Mouse (Mus musculus) cortical plate, adult 2 months (tissue): ENCODE data around the gene Foxf1. TPM values are rescaled to one million over a fixed set of nuclear protein-coding genes. Genes with fewer than 3 reads are reported as not detected.

Experiments used
- H3K27ac ChIP-seq: fragments of 200-500 bp; 2 replicates; pipeline ENCODE4 v1.5.1; 2012; ENCODE audit warnings: low read length, control low read depth, inconsistent platforms; ENCODE audit not compliant: insufficient read depth
- H3K4me1 ChIP-seq: fragments of 200-500 bp; 2 replicates; pipeline ENCODE4 v1.6.1; 2011; ENCODE audit warnings: low read length; ENCODE audit not compliant: control insufficient read depth, insufficient read depth
- H3K4me3 ChIP-seq: fragments of 200-500 bp; 2 replicates; pipeline ENCODE4 v1.5.1; 2011; ENCODE audit warnings: mild to moderate bottlenecking, low read length, control low read depth; ENCODE audit not compliant: insufficient read depth
- CTCF ChIP-seq: fragments of 200-500 bp; IDR thresholded peaks from 2 replicates; pipeline ENCODE4 v1.5.1; 2011; ENCODE audit warnings: mild to moderate bottlenecking, control low read depth, low read length; ENCODE audit not compliant: insufficient read depth; ENCODE audit errors: extremely low read depth
- POLR2A ChIP-seq: fragments of 200-500 bp; IDR thresholded peaks from 2 replicates; pipeline ENCODE4 v1.6.1; 2011; ENCODE audit warnings: mild to moderate bottlenecking, low read length, control low read depth; ENCODE audit not compliant: insufficient read depth; ENCODE audit errors: extremely low read depth
- polyA plus RNA-seq: library from polyadenylated mRNA; depleted of rRNA; stranded (reverse); fragments of >200 nt; gene quantifications from 2 replicates; pipeline ENCODE4 v1.2.3, GENCODE M21; 2012; rRNA removed

The Foxf1 gene
- 1.8 and 1.9 TPM in 2 replicates for polyA plus RNA-seq

DNA sequence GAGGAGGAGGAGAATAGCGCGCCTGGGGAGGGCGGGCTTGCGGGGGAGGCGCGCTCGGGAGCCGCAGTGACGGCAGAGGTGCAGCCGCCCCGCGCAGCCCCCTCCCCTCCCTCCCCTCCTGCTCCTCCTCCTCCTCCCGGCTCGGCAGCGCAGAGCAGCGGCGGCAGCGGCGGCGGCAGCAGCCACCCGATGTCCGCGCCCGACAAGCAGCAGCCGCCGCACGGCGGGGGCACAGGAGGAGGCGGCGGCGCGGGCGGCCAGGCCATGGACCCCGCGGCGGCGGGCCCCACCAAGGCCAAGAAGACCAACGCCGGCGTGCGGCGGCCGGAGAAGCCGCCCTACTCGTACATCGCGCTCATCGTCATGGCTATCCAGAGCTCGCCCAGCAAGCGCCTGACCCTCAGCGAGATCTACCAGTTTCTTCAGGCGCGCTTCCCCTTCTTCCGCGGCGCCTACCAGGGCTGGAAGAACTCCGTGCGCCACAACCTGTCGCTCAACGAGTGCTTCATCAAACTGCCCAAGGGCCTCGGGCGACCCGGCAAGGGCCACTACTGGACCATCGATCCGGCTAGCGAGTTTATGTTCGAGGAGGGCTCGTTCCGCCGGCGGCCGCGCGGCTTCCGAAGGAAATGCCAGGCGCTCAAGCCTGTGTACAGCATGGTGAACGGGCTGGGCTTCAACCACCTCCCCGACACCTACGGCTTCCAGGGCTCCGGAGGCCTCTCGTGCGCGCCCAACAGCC is at the start of gene Foxf1:
Gene Foxf1 (plus strand): TSS at position 177 of the 742 bp plus-strand sequence.
- Histone ChIP-seq H3K27ac (peak within 1 kb of the TSS; percentile 45), H3K4me1 (no peaks in the 10 kb centered on the region), H3K4me3 (peak within 1 kb of the TSS; percentile 27; the same call in 1 of the 2 replicates)
- TF ChIP-seq POLR2A (no peak), CTCF (no peak)

DNA sequence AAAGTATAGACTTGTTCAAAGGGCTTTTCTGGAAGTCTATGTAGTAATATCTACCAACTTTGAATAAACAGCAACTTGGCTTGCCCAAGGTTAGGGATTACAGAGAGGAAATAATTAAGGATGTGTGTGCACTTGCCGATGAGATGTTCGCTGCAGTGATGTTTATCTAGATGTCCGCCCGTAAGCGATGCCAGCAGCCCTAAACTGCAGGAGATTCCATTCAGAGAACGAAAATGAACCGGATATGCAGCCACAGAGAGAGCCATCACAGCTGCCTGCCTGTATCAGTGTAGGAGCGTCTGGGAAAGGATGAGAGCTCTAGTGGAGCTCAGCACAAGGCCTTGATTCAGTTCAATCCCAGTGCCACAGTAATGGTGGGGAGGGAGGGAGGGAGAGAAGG is 48.6 kb upstream of the Foxf1 start:
- Histone ChIP-seq H3K4me3 (no peak overlapping the region), H3K27ac (no peak overlapping the region), H3K4me1 (no peaks in the 10 kb centered on the region)
- no peak for TF ChIP-seq POLR2A
- TF ChIP-seq CTCF = no peak

DNA sequence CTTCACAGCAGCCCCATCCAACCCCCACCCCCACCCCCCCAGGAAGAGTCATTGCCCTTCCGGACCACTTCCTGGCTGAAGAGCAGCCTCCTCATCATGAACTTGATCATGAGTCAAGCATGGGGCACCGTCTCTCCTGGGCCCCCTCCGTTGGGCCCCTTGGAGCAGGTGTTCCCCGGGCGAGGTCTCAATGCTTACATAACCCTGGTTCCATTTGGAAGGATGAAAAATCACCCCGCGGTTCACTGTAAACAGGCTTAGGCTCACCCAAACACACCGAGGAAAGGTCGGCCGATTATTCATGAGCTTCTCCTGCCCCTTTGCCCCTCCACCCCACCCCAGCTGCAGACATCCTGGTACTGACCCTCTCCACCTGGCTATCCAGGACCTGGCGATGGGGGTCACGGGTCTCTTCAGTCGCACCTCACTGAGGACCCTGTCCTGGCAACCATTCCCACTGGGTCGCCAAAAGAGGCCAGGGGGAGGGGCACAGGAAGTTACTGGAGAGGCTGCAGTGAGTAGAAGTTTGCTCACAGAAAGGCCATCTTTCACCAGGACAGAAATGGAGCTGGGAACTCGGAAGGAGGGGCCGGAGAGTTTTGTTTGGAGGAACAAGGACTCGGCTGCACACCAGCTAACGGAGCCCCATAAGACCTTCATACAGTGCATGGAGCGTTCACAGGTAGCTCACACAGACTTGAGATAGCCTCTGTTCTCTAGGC is 40.3 kb upstream of the Foxf1 start:
- TF ChIP-seq POLR2A (no peak), CTCF (no peak)
- no peak overlapping the region for H3K27ac ChIP-seq
- no peak overlapping the region for H3K4me3 ChIP-seq
- no peaks in the 10 kb centered on the region for H3K4me1 ChIP-seq

DNA sequence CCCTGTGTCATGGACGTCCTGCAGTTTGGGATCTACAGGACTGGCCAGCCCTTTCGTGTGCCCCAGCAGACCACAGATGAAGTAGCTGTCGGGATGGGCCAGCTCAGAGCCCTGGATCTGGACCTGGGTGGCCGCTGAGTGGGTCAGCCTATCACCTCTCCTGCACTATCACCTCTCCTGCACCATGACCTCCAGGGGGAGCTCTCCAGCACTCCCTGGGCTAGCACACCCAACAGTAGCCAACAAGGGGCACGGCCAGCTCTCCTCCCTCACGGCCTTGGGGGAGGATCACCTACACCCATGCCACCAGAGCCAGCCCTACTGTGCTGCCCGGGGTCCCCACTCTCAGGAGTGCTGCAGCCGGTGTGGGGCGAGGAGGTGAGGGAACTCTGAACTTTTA is 36.7 kb upstream of the Foxf1 start:
- Histone ChIP-seq H3K27ac (no peak overlapping the region), H3K4me3 (no peak overlapping the region), H3K4me1 (no peaks in the 10 kb centered on the region)
- TF ChIP-seq POLR2A (no peak), CTCF (no peak)

DNA sequence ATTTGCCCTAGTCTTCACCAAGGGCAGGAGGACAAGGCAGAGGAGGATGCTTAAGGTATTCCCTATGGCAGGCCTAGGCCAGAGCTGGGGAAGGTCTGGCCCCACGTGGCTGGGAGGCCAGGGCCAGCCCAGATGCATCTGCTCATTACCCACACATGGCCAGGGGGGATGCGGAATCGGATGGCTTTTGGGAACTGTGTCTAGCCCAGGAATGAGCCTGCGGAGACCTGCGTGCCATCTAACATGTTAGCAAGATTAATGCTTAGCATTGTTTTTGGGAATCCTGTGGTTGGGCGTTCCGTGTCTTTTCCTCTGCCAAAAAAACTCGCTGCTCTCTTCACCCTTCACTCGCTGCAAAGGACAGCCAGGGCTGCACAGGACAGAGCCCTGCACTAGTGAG is 26.1 kb upstream of the Foxf1 start:
- H3K4me1 ChIP-seq = no peaks in the 10 kb centered on the region
- no peak overlapping the region for H3K4me3 ChIP-seq
- no peak overlapping the region for H3K27ac ChIP-seq
- TF ChIP-seq POLR2A = no peak
- no peak for TF ChIP-seq CTCF

DNA sequence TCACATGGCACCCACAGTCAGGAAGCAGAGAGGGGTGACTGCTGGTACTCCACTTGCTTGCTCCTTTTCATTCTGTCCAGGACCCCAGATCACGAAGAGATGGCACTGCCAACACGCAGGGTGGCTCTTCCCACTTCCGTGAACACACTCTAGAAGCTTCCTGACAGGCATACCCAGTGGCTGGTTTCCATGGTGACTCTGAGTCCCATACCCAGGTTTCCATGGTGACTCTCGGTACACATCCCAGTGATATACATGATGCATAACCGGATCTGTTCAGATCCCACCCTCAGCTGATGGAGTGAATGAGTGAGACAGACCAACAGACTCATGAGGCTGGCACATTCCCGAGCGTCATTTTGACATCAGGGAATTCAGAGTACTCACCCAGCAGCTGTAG is 25.1 kb upstream of the Foxf1 start:
- H3K27ac ChIP-seq = no peak overlapping the region
- no peaks in the 10 kb centered on the region for H3K4me1 ChIP-seq
- no peak for TF ChIP-seq CTCF
- TF ChIP-seq POLR2A = no peak

DNA sequence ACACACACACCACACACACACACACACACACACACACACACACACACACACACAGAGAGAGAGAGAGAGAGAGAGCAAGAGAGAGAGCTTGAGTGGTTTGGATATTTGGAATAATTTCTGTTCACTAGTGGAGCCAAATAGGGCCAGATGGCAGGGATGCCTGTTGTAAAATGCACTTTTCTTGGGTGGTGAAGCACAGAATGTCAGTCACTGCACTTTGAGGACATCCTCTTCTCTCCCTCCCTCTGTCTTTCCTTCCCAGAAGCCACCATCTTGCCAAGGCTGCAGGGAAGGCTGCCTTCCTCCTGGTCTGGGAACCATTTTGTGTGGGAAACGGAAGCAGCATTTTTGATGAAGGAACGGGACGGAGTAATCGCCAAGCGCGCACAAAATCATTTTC is 21.7 kb upstream of the Foxf1 start:
- Histone ChIP-seq H3K4me1 (no peaks in the 10 kb centered on the region), H3K27ac (no peak overlapping the region), H3K4me3 (no peak overlapping the region)
- TF ChIP-seq POLR2A = no peak
- no peak for TF ChIP-seq CTCF

More for the DNA sequence above, 25.1 kb upstream of the Foxf1 start:
- no peak overlapping the region for H3K4me3 ChIP-seq

DNA sequence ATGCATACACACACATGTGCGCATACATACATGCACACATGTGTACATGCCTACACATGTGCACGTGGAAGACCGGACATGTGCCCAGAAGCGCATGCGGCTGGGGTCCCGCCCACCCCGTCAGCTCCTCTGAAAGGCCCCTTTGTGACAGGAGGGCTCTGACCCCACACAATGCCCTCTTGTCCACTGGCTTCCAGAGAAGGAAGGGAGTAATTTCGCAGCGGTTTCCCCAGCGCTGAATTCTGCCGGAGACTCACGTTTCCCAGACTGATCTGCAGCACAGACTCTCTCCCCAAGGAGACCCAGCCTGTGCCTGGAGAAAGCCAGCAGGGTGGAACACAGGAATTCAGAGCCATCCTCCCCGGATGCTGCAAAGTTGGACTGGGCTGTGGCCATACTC is 20.5 kb upstream of the Foxf1 start:
- H3K4me1 ChIP-seq = no peaks in the 10 kb centered on the region
- no peak overlapping the region for H3K27ac ChIP-seq
- no peak overlapping the region for H3K4me3 ChIP-seq
- no peak for TF ChIP-seq POLR2A
- TF ChIP-seq CTCF = no peak

DNA sequence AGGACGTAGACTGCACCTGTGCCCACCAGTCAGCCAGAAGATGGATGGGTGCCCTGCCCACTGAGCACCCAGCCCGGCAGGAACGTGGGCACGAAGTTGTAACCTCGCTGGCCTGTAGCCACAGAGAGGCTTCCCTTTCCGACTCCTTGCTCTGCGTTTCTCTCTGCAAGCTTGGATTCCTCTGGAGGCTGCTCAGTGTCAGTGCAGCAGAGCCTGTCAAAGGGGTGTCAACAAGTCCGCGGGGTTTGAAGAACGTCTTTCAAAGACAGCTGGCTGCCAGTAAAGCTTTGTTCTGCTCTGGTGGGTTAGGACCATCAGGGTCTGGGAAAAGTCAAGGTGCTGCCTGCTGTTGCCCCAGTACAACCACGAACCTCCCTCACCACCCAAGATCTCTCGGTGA is 12.7 kb upstream of the Foxf1 start:
- no peak overlapping the region for H3K27ac ChIP-seq
- no peaks in the 10 kb centered on the region for H3K4me1 ChIP-seq
- no peak overlapping the region for H3K4me3 ChIP-seq
- TF ChIP-seq CTCF = no peak
- TF ChIP-seq POLR2A = no peak
